Mouse (Mus musculus): ENCODE measurements around the gene Dgkk. TPM values are rescaled to one million over a fixed set of nuclear protein-coding genes. Genes with fewer than 3 reads are reported as not detected.
"Not testable (repeated sequence)": the region's sequence is repeated elsewhere in the genome, so short reads cannot be mapped to it uniquely, and the experiment has no call there.

Dgkk gene
- not detected in 2 replicates for total RNA-seq (2017)

GRCm38 (mm10) chrX:6779006-6779405 is at the start of gene Dgkk:
Gene Dgkk (plus strand): TSS chrX:6779306.
- ATAC-seq (ENCODE audit: extremely low read depth, insufficient number of reproducible peaks, low FRiP score, poor library complexity, severe bottlenecking), result not testable (repeated sequence)

GRCm38 (mm10) chrX:6733998-6734397 is 45.1 kb upstream of the Dgkk start:
- no peak for ATAC-seq (ENCODE audit: extremely low read depth, insufficient number of reproducible peaks, low FRiP score, poor library complexity, severe bottlenecking)

- no peak for ATAC-seq (ENCODE audit: extremely low read depth, insufficient number of reproducible peaks, low FRiP score, poor library complexity, severe bottlenecking)
These were observed 28.4 kb upstream of the Dgkk start for GRCm38 (mm10) chrX:6750714-6751113.

GRCm38 (mm10) chrX:6751549-6752047 is 27.5 kb upstream of the Dgkk start:
- no peak for ATAC-seq (ENCODE audit: extremely low read depth, insufficient number of reproducible peaks, low FRiP score, poor library complexity, severe bottlenecking)

- ATAC-seq (ENCODE audit: extremely low read depth, insufficient number of reproducible peaks, low FRiP score, poor library complexity, severe bottlenecking), result no peak
These were observed 1.4 kb upstream of the Dgkk start for GRCm38 (mm10) chrX:6777489-6778249.

- ATAC-seq (ENCODE audit: extremely low read depth, insufficient number of reproducible peaks, low FRiP score, poor library complexity, severe bottlenecking), result no peak
These were observed 862 bp upstream of the Dgkk start for GRCm38 (mm10) chrX:6778250-6778637.

GRCm38 (mm10) chrX:6779969-6780539 is 948 bp downstream of the Dgkk start:
- no peak for ATAC-seq (ENCODE audit: extremely low read depth, insufficient number of reproducible peaks, low FRiP score, poor library complexity, severe bottlenecking)

- no peak for ATAC-seq (ENCODE audit: extremely low read depth, insufficient number of reproducible peaks, low FRiP score, poor library complexity, severe bottlenecking)
These were observed 53.4 kb downstream of the Dgkk start for GRCm38 (mm10) chrX:6832553-6832952.

GRCm38 (mm10) chrX:6853466-6853865 is 74.4 kb downstream of the Dgkk start:
- no peak for ATAC-seq (ENCODE audit: extremely low read depth, insufficient number of reproducible peaks, low FRiP score, poor library complexity, severe bottlenecking)

- ATAC-seq (ENCODE audit: extremely low read depth, insufficient number of reproducible peaks, low FRiP score, poor library complexity, severe bottlenecking), result no peak
These were observed 75.0 kb downstream of the Dgkk start for GRCm38 (mm10) chrX:6854136-6854535.

- ATAC-seq (ENCODE audit: extremely low read depth, insufficient number of reproducible peaks, low FRiP score, poor library complexity, severe bottlenecking), result no peak
These were observed 114.8 kb downstream of the Dgkk start for GRCm38 (mm10) chrX:6893933-6894332.

GRCm38 (mm10) chrX:6911047-6911446 is 131.9 kb downstream of the Dgkk start:
- no peak for ATAC-seq (ENCODE audit: extremely low read depth, insufficient number of reproducible peaks, low FRiP score, poor library complexity, severe bottlenecking)

GRCm38 (mm10) chrX:6922165-6922564 is 143.1 kb downstream of the Dgkk start:
- peak; percentile 56; the same call in 1 of the 2 replicates for ATAC-seq (ENCODE audit: extremely low read depth, insufficient number of reproducible peaks, low FRiP score, poor library complexity, severe bottlenecking)

- no peak for ATAC-seq (ENCODE audit: extremely low read depth, insufficient number of reproducible peaks, low FRiP score, poor library complexity, severe bottlenecking)
These were observed 147.1 kb downstream of the Dgkk start for GRCm38 (mm10) chrX:6926224-6926623.

- no peak for ATAC-seq (ENCODE audit: extremely low read depth, insufficient number of reproducible peaks, low FRiP score, poor library complexity, severe bottlenecking)
These were observed 189.5 kb downstream of the Dgkk start for GRCm38 (mm10) chrX:6968598-6968997.

GRCm38 (mm10) chrX:6971956-6972355 is 192.8 kb downstream of the Dgkk start:
- no peak for ATAC-seq (ENCODE audit: extremely low read depth, insufficient number of reproducible peaks, low FRiP score, poor library complexity, severe bottlenecking)

- not testable (repeated sequence) for ATAC-seq (ENCODE audit: extremely low read depth, insufficient number of reproducible peaks, low FRiP score, poor library complexity, severe bottlenecking)
These were observed 204.8 kb downstream of the Dgkk start for GRCm38 (mm10) chrX:6983916-6984315.

Measured in neutrophil, adult 5-6 weeks (primary cell).